ENCODE assay signal across 21 mouse cellular contexts in genomic region chr2:130897856-130898255, GRCm38 (mm10). TPM values are rescaled to one million over a fixed set of nuclear protein-coding genes. Genes with fewer than 3 reads are reported as not detected.
DNase-seq lines count a peak whose midpoint lies in the region; ATAC-seq and TF ChIP-seq lines count a peak whose summit lies in the region.
"Had no signal": no experiment of that assay in that cellular context is flagged by ENCODE, and none has a peak within 500 bp of the region (broad histone marks: within the 10 kb centered on the region; RNA-seq: fewer than 3 reads in every experiment).

No protein-coding gene starts in this region.

- ATAC-seq in heart, embryonic 11.5 days (replicated peaks; ENCODE audit: insufficient number of reproducible peaks, low FRiP score, low TSS enrichment): no peak
- peak; percentile 86 for ATAC-seq in intestine, embryonic 15.5 days
- peak; percentile 61 for ATAC-seq in liver, embryonic 14.5 days (ENCODE audit: insufficient read depth)
- ATAC-seq in activated CD4-positive, CD25-positive, alpha-beta regulatory T cell, adult 4 months: no peak
- ATAC-seq: forebrain, embryonic 13.5 days; hindbrain, postnatal 0 days had no signal

- WGBS in heart, embryonic 11.5 days (ENCODE audit: insufficient replicate concordance): 72% methylated on average over 2 of the region's 2 CpGs
- 68% methylated on average over 2 of the region's 2 CpGs for WGBS in intestine, embryonic 15.5 days
- 61% methylated on average over 2 of the region's 2 CpGs for WGBS in liver, embryonic 14.5 days (ENCODE audit: insufficient replicate concordance)

- no peaks in the 10 kb centered on the region for H3K36me3 ChIP-seq in heart, embryonic 11.5 days (ENCODE audit: control insufficient read depth, insufficient read depth, low read length)
- no peaks in the 10 kb centered on the region for H3K36me3 ChIP-seq in intestine, embryonic 15.5 days
- H3K36me3 ChIP-seq in liver, embryonic 14.5 days (replicated peaks; ENCODE audit: control insufficient read depth, insufficient read depth, low read depth): no peaks in the 10 kb centered on the region
- H3K36me3 ChIP-seq: heart, embryonic 12.5 days; midbrain, embryonic 12.5 days; neural tube, embryonic 15.5 days had no signal

- no peaks in the 10 kb centered on the region for H3K9me3 ChIP-seq in heart, embryonic 11.5 days (replicated peaks; ENCODE audit: control insufficient read depth, low read length)
- H3K9me3 ChIP-seq in intestine, embryonic 15.5 days: no peaks in the 10 kb centered on the region
- H3K9me3 ChIP-seq in liver, embryonic 14.5 days (ENCODE audit: control insufficient read depth, low read length): no peaks in the 10 kb centered on the region
- H3K9me3 ChIP-seq: forebrain, embryonic 13.5 days; heart, embryonic 12.5 days; limb, embryonic 10.5 days; midbrain, embryonic 12.5 days; neural tube, embryonic 15.5 days had no signal

- no peak overlapping the region for H3K4me2 ChIP-seq in heart, embryonic 11.5 days
- H3K4me2 ChIP-seq in intestine, embryonic 15.5 days (replicated peaks): peak overlapping the region; percentile 11; the same call in 1 of the 2 replicates
- no peak overlapping the region for H3K4me2 ChIP-seq in liver, embryonic 14.5 days (ENCODE audit: low read depth)
- H3K4me2 ChIP-seq: forebrain, embryonic 13.5 days; heart, embryonic 12.5 days; midbrain, embryonic 12.5 days; neural tube, embryonic 15.5 days had no signal

- no peak overlapping the region for H3K4me3 ChIP-seq in heart, embryonic 11.5 days (ENCODE audit: low read depth, low read length)
- H3K4me3 ChIP-seq in intestine, embryonic 15.5 days (replicated peaks): no peak overlapping the region
- H3K4me3 ChIP-seq in liver, embryonic 14.5 days (ENCODE audit: insufficient read depth in 1 of 2, low read depth in 2 of 2, low read length in 2 of 2): no peak overlapping the region
- H3K4me3 ChIP-seq: forebrain, embryonic 13.5 days; heart, embryonic 12.5 days; limb, embryonic 10.5 days; midbrain, embryonic 12.5 days; neural tube, embryonic 15.5 days had no signal

- no peak for TF ChIP-seq CTCF in liver, embryonic 14.5 days (IDR thresholded peaks at IDR 0.05; ENCODE audit: low read depth)

- DNase-seq in heart, adult 11 months: peak; percentile 56
- peak; percentile 48 to 77 for DNase-seq in kidney, postnatal 36 days
- DNase-seq in liver, embryonic 14.5 days (ENCODE audit: low read depth in 3 of 3, low spot score in 3 of 3): peak in 2 of 3 experiments; percentile 11 to 24
- DNase-seq in spleen, postnatal 14 days (ENCODE audit: low spot score in 2 of 2): no peak
- DNase-seq in frontal cortex, postnatal 36 days (ENCODE audit: low spot score in 2 of 2): no peak
- DNase-seq: adrenal gland, postnatal 14 days; cerebellum, adult 2 months; cerebellum, postnatal 25 days; heart, postnatal 10 days; lung, adult 18-20 months; lung, postnatal 10 days; thymus, postnatal 14 days had no signal

- no peak overlapping the region for H3K9ac ChIP-seq in heart, embryonic 11.5 days (ENCODE audit: low read depth, low read length)
- H3K9ac ChIP-seq in intestine, embryonic 15.5 days: no peak overlapping the region
- no peak overlapping the region for H3K9ac ChIP-seq in liver, embryonic 14.5 days (replicated peaks)
- H3K9ac ChIP-seq: forebrain, embryonic 13.5 days; heart, embryonic 12.5 days; midbrain, embryonic 12.5 days; neural tube, embryonic 15.5 days had no signal

- H3K4me1 ChIP-seq in heart, embryonic 11.5 days (ENCODE audit: control insufficient read depth, insufficient read depth, low read length): no peaks in the 10 kb centered on the region
- peaks cover 12% of the 10 kb centered on the region; the same call in 1 of the 2 replicates for H3K4me1 ChIP-seq in intestine, embryonic 15.5 days (replicated peaks)
- peaks cover 0 to 5% of the 10 kb centered on the region in 2 experiments; a peak in 2 of 4 replicates for H3K4me1 ChIP-seq in liver, embryonic 14.5 days (replicated peaks; ENCODE audit: control insufficient read depth in 2 of 2, insufficient read depth in 2 of 2, low read length in 1 of 2)
- H3K4me1 ChIP-seq: forebrain, embryonic 13.5 days; heart, embryonic 12.5 days; limb, embryonic 10.5 days; midbrain, embryonic 12.5 days had no signal

- no peak for TF ChIP-seq EP300 in liver, embryonic 14.5 days (IDR thresholded peaks at IDR 0.05; ENCODE audit: low read depth)

- H3K27ac ChIP-seq in heart, embryonic 11.5 days (ENCODE audit: low read depth, low read length): no peak overlapping the region
- H3K27ac ChIP-seq in intestine, embryonic 15.5 days: peak overlapping the region; percentile 63
- no peak overlapping the region for H3K27ac ChIP-seq in liver, embryonic 14.5 days
- H3K27ac ChIP-seq: forebrain, embryonic 13.5 days; hindbrain, postnatal 0 days; limb, embryonic 10.5 days; midbrain, embryonic 12.5 days; neural tube, embryonic 15.5 days had no signal

- no peaks in the 10 kb centered on the region for H3K27me3 ChIP-seq in heart, embryonic 11.5 days (ENCODE audit: control insufficient read depth, insufficient read depth, low read length)
- no peaks in the 10 kb centered on the region for H3K27me3 ChIP-seq in intestine, embryonic 15.5 days (replicated peaks)
- no peaks in the 10 kb centered on the region for H3K27me3 ChIP-seq in liver, embryonic 14.5 days (ENCODE audit: control insufficient read depth, insufficient read depth, low read length)
- H3K27me3 ChIP-seq: forebrain, embryonic 13.5 days; heart, embryonic 12.5 days; midbrain, embryonic 12.5 days; neural tube, embryonic 15.5 days had no signal

RNA-seq across cellular contexts. Expression of gene 4930402H24Rik, which starts 8.3 kb away (rescaled TPM):
- polyA plus RNA-seq in heart, embryonic 11.5 days (2014; fragmentation: Nextera tagmentation; extraction: Ambion mirVana): 47.8 and 48.6 TPM in 2 replicates
- 25.4 and 25.9 TPM in 2 replicates for polyA plus RNA-seq in intestine, embryonic 15.5 days (2015; fragmentation: Nextera tagmentation; extraction: Ambion mirVana)
- polyA plus RNA-seq in liver, embryonic 14.5 days (2012; rRNA removed): 3.9 and 4.4 TPM in 2 replicates
- 6.9 and 8.6 TPM in 2 replicates for polyA plus RNA-seq in liver, embryonic 14.5 days (2014; fragmentation: Nextera tagmentation; extraction: Ambion mirVana)
- polyA plus RNA-seq in activated CD4-positive, CD25-positive, alpha-beta regulatory T cell, adult 4 months (2017; shearing (Covaris generic)): 10 to 100 TPM in 1 of 2 experiments, 1 to 10 TPM in 1; 9.5 to 11.6 TPM

RNA-seq across cellular contexts. Expression of gene Atrn, which starts 8.4 kb away (rescaled TPM):
- 6.5 and 8.0 TPM in 2 replicates for polyA plus RNA-seq in heart, embryonic 11.5 days (2014; fragmentation: Nextera tagmentation; extraction: Ambion mirVana)
- 4.4 and 5.2 TPM in 2 replicates for polyA plus RNA-seq in intestine, embryonic 15.5 days (2015; fragmentation: Nextera tagmentation; extraction: Ambion mirVana)
- polyA plus RNA-seq in liver, embryonic 14.5 days (2012; rRNA removed): 3.1 and 3.2 TPM in 2 replicates
- polyA plus RNA-seq in liver, embryonic 14.5 days (2014; fragmentation: Nextera tagmentation; extraction: Ambion mirVana): 2.4 and 2.5 TPM in 2 replicates
- polyA plus RNA-seq in activated CD4-positive, CD25-positive, alpha-beta regulatory T cell, adult 4 months (2017; shearing (Covaris generic)): 1 to 10 TPM; 4.6 to 6.2 TPM

Comparison
In these comparisons a context has a peak if more than half of its experiments do, and no peak if none do; other contexts are left out.
1. DNase-seq: peak in heart, adult 11 months (single experiment), kidney, postnatal 36 days (2 of 2) and liver, embryonic 14.5 days (2 of 3); none in spleen, postnatal 14 days (0 of 2) and frontal cortex, postnatal 36 days (0 of 2).
2. ATAC-seq: peak in intestine, embryonic 15.5 days (single experiment) and liver, embryonic 14.5 days (single experiment); none in heart, embryonic 11.5 days (single experiment) and activated CD4-positive, CD25-positive, alpha-beta regulatory T cell, adult 4 months (single experiment).